Mouse (Mus musculus) brain, embryonic 18.5 days (tissue): Measurements from ENCODE around the gene Capn2.

Experiments used
- DNase-seq: peaks from one replicate; pipeline ENCODE4 v3.0.0-alpha.2; 2012; ENCODE audit warnings: low read depth, low spot score

Capn2 gene

GRCm38 (mm10) chr1:182461261-182461660, 56.1 kb downstream of the Capn2 start:
- DNase-seq, result no peak

GRCm38 (mm10) chr1:182460291-182461244, 56.8 kb downstream of the Capn2 start:
- no peak for DNase-seq

GRCm38 (mm10) chr1:182459436-182459835, 58.0 kb downstream of the Capn2 start:
- DNase-seq, result no peak

- no peak for DNase-seq
These were observed 58.9 kb downstream of the Capn2 start for GRCm38 (mm10) chr1:182458556-182458955.

- no peak for DNase-seq
These were observed 62.3 kb downstream of the Capn2 start for GRCm38 (mm10) chr1:182455080-182455479.

- DNase-seq, result no peak
These were observed 64.9 kb downstream of the Capn2 start for GRCm38 (mm10) chr1:182452473-182452872.

- DNase-seq, result no peak
These were observed 69.0 kb downstream of the Capn2 start for GRCm38 (mm10) chr1:182448276-182449035.

GRCm38 (mm10) chr1:182444116-182444515, 73.3 kb downstream of the Capn2 start:
- no peak for DNase-seq

GRCm38 (mm10) chr1:182441791-182442473, 75.5 kb downstream of the Capn2 start:
- DNase-seq, result no peak

GRCm38 (mm10) chr1:182439546-182440222, 77.7 kb downstream of the Capn2 start:
- DNase-seq, result no peak

- DNase-seq, result no peak
These were observed 80.7 kb downstream of the Capn2 start for GRCm38 (mm10) chr1:182436746-182437145.

GRCm38 (mm10) chr1:182432059-182432458, 85.3 kb downstream of the Capn2 start:
- DNase-seq, result no peak

GRCm38 (mm10) chr1:182430676-182431075, 86.7 kb downstream of the Capn2 start:
- DNase-seq, result no peak

- no peak for DNase-seq
These were observed 87.6 kb downstream of the Capn2 start for GRCm38 (mm10) chr1:182429826-182430225.

- DNase-seq, result no peak
These were observed 90.0 kb downstream of the Capn2 start for GRCm38 (mm10) chr1:182427426-182427825.

- no peak for DNase-seq
These were observed 91.0 kb downstream of the Capn2 start for GRCm38 (mm10) chr1:182426444-182426843.

- DNase-seq, result no peak
These were observed 92.2 kb downstream of the Capn2 start for GRCm38 (mm10) chr1:182425176-182425575.

GRCm38 (mm10) chr1:182424274-182424673, 93.1 kb downstream of the Capn2 start:
- DNase-seq, result no peak

GRCm38 (mm10) chr1:182419481-182419880, 97.9 kb downstream of the Capn2 start:
- no peak for DNase-seq
